Mouse (Mus musculus): ENCODE results near the gene Fam177a.
"Not testable (repeated sequence)": the region's sequence is repeated elsewhere in the genome, so short reads cannot be mapped to it uniquely, and the experiment has no call there.

The Fam177a gene

GRCm38 (mm10) chr12:55124242-55124641 is at the start of gene Fam177a:
Gene Fam177a, plus strand, starts transcription at chr12:55124469.
- DNase-seq (ENCODE audit: low read depth, low spot score): not testable (repeated sequence)

- no peak for DNase-seq (ENCODE audit: low read depth, low spot score)
Observed at GRCm38 (mm10) chr12:55075296-55075695, 49.0 kb upstream of the Fam177a start.

GRCm38 (mm10) chr12:55078706-55079105 is 45.6 kb upstream of the Fam177a start:
- DNase-seq (ENCODE audit: low read depth, low spot score): peak; percentile 48

GRCm38 (mm10) chr12:55079726-55080600 is 44.3 kb upstream of the Fam177a start, which contains the start of the genes 2700097O09Rik and Srp54a:
Gene 2700097O09Rik, minus strand, starts transcription at chr12:55080110.
Gene Srp54a, plus strand, starts transcription at chr12:55080262.
- DNase-seq (ENCODE audit: low read depth, low spot score): peak; percentile 98

- DNase-seq (ENCODE audit: low read depth, low spot score): not testable (repeated sequence)
Observed at GRCm38 (mm10) chr12:55080601-55080942, 43.7 kb upstream of the Fam177a start.

- DNase-seq (ENCODE audit: low read depth, low spot score): not testable (repeated sequence)
Observed at GRCm38 (mm10) chr12:55092127-55092526, 32.1 kb upstream of the Fam177a start.

- DNase-seq (ENCODE audit: low read depth, low spot score): not testable (repeated sequence)
Observed at GRCm38 (mm10) chr12:55112616-55113015, 11.7 kb upstream of the Fam177a start.

- DNase-seq (ENCODE audit: low read depth, low spot score): not testable (repeated sequence)
Observed at GRCm38 (mm10) chr12:55124731-55125130, 462 bp downstream of the Fam177a start.

- not testable (repeated sequence) for DNase-seq (ENCODE audit: low read depth, low spot score)
Observed at GRCm38 (mm10) chr12:55135540-55135939, 11.3 kb downstream of the Fam177a start.

GRCm38 (mm10) chr12:55137859-55138258 is 13.6 kb downstream of the Fam177a start:
- DNase-seq (ENCODE audit: low read depth, low spot score): not testable (repeated sequence)

- not testable (repeated sequence) for DNase-seq (ENCODE audit: low read depth, low spot score)
Observed at GRCm38 (mm10) chr12:55154559-55155448, 30.5 kb downstream of the Fam177a start, which contains the start of gene Srp54b. Gene Srp54b, plus strand, starts transcription at chr12:55155104.

- not testable (repeated sequence) for DNase-seq (ENCODE audit: low read depth, low spot score)
Observed at GRCm38 (mm10) chr12:55155449-55155783, 31.1 kb downstream of the Fam177a start.

- DNase-seq (ENCODE audit: low read depth, low spot score): not testable (repeated sequence)
Observed at GRCm38 (mm10) chr12:55167034-55167557, 42.8 kb downstream of the Fam177a start.

- not testable (repeated sequence) for DNase-seq (ENCODE audit: low read depth, low spot score)
Observed at GRCm38 (mm10) chr12:55187686-55188085, 63.4 kb downstream of the Fam177a start.

GRCm38 (mm10) chr12:55189127-55189526 is 64.9 kb downstream of the Fam177a start:
- not testable (repeated sequence) for DNase-seq (ENCODE audit: low read depth, low spot score)

All from A20 (cell line).